Mouse (Mus musculus) heart, adult 2 months (tissue): ENCODE measurements at regions not wholly inside any gene's neighbourhood (a gene's known extent, or its start where the extent isn't known, plus 50 kb on each side); places are given as distances from the start of the nearest gene placed in this dataset.

Experiments
- EP300 ChIP-seq: fragments of 200-500 bp; IDR thresholded peaks from 2 replicates; pipeline ENCODE4 v1.6.1; 2011; ENCODE audit warnings: low read depth, low read length, control low read depth; ENCODE audit not compliant: insufficient read depth
- POLR2A ChIP-seq: fragments of 200-500 bp; IDR thresholded peaks from 2 replicates; pipeline ENCODE4 v1.6.1; 2011; ENCODE audit warnings: mild to moderate bottlenecking, low read depth, low read length, control low read depth; ENCODE audit not compliant: insufficient read depth

GRCm38 (mm10) chr13:60491948-60492464 is 109.7 kb upstream of the Dapk1 start:
- TF ChIP-seq EP300 (no peak), POLR2A (no peak)
